Mouse (Mus musculus): Measurements from ENCODE around the gene Slamf9. TPM values are rescaled to one million over a fixed set of nuclear protein-coding genes. Genes with fewer than 3 reads are reported as not detected.

Slamf9 gene
- polyA plus RNA-seq, 1 experiment: 1.4 TPM

DNA sequence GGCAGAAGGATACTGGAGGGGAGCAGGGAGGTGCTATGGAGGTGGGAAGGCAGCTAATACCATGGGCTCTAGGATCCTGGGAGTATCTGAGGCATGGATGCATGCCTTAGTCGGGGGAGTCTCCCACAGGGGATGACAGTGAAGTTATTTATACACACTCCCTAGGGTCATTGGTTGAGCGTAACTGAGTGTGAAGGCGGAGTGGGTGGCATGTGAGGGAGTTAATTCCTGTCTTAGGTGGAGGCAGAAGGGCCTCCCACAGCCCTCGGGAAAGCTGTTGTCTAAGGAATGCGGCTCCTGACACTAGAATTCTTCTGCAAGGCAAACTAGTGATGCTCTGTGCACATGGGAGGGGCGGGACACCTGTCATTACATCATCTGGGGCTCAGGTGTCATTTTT, 38.4 kb upstream of the Slamf9 start:
- TF ChIP-seq POLR2A (IDR thresholded peaks at IDR 0.05; ENCODE audit: extremely low read depth, insufficient read depth, low read length) (no peak), CTCF (IDR thresholded peaks at IDR 0.05; ENCODE audit: extremely low read depth, insufficient read depth, low read length) (no peak)
- no peaks in the 10 kb centered on the region for H3K4me1 ChIP-seq (ENCODE audit: control insufficient read depth, insufficient read depth, low read length)
- H3K27ac ChIP-seq (ENCODE audit: insufficient read depth, low read length): no peak overlapping the region
- H3K4me3 ChIP-seq (ENCODE audit: insufficient read depth, low read length): no peak overlapping the region

DNA sequence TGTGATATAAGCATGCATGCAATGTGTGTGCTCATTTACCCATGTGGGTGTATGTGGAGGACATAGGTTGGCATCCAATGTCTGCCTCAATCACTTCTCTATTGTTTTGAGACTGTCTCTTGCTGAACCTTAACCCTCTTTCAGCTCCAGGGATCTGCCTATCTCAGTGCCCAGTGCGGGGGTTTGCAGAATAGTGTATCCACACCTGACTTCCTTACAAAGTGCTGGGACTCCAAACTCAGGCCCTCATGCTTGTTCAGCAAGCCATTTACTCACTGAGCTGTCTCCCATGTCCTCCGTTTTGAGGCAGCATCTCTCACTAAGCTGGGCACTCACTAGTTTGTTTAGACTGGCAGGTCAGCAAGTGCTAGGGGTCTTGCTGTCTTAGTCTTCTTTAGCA, 36.5 kb upstream of the Slamf9 start:
- H3K27ac ChIP-seq (ENCODE audit: insufficient read depth, low read length): no peak overlapping the region
- H3K4me1 ChIP-seq (ENCODE audit: control insufficient read depth, insufficient read depth, low read length): no peaks in the 10 kb centered on the region
- TF ChIP-seq POLR2A (IDR thresholded peaks at IDR 0.05; ENCODE audit: extremely low read depth, insufficient read depth, low read length) (no peak), CTCF (IDR thresholded peaks at IDR 0.05; ENCODE audit: extremely low read depth, insufficient read depth, low read length) (no peak)
- H3K4me3 ChIP-seq (ENCODE audit: insufficient read depth, low read length): no peak overlapping the region

DNA sequence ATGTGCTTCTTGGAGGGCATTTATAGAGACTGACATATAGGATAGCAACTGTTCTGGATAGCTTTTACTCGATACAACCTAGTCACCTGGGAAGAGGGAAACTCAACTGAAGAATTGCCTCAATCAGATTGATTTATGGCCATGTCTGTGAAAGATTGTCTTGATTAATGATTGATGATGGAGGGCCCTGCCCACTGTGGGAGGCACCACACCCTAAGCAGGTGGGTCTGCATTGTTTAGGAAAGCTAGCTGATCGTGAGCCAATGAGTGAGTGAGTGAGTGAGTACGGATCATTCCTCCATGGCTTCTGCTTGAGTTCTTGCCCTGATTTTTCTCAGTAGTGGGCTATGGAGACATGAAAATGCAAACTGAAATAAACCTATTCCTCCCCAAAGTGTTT, 34.6 kb upstream of the Slamf9 start:
- H3K4me3 ChIP-seq (ENCODE audit: insufficient read depth, low read length): no peak overlapping the region
- H3K27ac ChIP-seq (ENCODE audit: insufficient read depth, low read length): no peak overlapping the region
- H3K4me1 ChIP-seq (ENCODE audit: control insufficient read depth, insufficient read depth, low read length): no peaks in the 10 kb centered on the region
- no peak for TF ChIP-seq CTCF (IDR thresholded peaks at IDR 0.05; ENCODE audit: extremely low read depth, insufficient read depth, low read length)
- no peak for TF ChIP-seq POLR2A (IDR thresholded peaks at IDR 0.05; ENCODE audit: extremely low read depth, insufficient read depth, low read length)

DNA sequence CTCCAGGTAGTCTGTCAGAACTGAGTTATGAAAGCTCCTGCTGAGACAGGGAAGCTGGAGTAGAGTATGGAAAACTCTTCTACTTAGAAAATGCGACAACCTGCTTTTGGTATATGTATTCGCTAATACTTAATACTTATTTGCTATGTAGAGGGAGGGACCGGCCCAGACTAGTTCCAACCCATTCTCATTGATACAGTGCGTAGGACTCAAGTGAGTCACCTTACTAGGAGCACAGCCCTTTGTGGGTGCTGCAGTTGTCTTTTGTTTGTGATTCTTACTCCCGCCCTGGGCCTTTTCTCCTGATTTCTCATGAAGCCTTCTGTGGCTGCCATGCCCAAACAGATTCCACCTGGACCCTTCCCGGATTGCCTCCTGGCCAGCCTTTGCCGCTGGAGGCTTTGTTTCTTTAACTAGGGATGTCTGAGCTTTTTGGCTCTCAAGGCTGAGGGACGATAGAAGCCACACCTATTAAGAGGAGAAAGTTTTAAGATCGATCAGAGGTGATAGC, 33.2 kb upstream of the Slamf9 start:
- TF ChIP-seq CTCF (IDR thresholded peaks at IDR 0.05; ENCODE audit: extremely low read depth, insufficient read depth, low read length) (no peak), POLR2A (IDR thresholded peaks at IDR 0.05; ENCODE audit: extremely low read depth, insufficient read depth, low read length) (no peak)
- Histone ChIP-seq H3K27ac (ENCODE audit: insufficient read depth, low read length) (no peak overlapping the region), H3K4me1 (ENCODE audit: control insufficient read depth, insufficient read depth, low read length) (no peaks in the 10 kb centered on the region), H3K4me3 (ENCODE audit: insufficient read depth, low read length) (no peak overlapping the region)

DNA sequence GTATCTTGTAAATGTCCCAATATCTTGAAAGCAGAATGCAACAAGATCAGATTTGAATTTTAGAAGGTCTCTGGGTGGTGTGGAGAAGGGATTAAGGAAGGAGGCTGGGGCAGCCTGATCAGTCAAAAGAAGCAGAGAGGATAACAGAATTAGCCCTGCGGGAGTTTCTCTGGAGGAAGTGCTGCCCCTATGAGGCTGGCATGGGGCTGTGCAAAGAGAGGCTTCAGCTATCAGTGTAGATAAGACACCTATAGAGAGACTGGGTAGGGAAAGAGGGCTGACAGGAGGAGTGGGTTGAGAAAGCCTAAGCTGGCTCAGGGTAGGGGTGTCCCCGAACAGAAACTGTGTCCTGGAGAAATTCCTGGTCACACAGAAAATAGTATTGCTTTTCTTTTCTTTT, 24.9 kb upstream of the Slamf9 start:
- H3K4me3 ChIP-seq (ENCODE audit: insufficient read depth, low read length): no peak overlapping the region
- no peak for TF ChIP-seq CTCF (IDR thresholded peaks at IDR 0.05; ENCODE audit: extremely low read depth, insufficient read depth, low read length)
- no peak for TF ChIP-seq POLR2A (IDR thresholded peaks at IDR 0.05; ENCODE audit: extremely low read depth, insufficient read depth, low read length)
- H3K4me1 ChIP-seq (ENCODE audit: control insufficient read depth, insufficient read depth, low read length): no peaks in the 10 kb centered on the region
- H3K27ac ChIP-seq (ENCODE audit: insufficient read depth, low read length): no peak overlapping the region

DNA sequence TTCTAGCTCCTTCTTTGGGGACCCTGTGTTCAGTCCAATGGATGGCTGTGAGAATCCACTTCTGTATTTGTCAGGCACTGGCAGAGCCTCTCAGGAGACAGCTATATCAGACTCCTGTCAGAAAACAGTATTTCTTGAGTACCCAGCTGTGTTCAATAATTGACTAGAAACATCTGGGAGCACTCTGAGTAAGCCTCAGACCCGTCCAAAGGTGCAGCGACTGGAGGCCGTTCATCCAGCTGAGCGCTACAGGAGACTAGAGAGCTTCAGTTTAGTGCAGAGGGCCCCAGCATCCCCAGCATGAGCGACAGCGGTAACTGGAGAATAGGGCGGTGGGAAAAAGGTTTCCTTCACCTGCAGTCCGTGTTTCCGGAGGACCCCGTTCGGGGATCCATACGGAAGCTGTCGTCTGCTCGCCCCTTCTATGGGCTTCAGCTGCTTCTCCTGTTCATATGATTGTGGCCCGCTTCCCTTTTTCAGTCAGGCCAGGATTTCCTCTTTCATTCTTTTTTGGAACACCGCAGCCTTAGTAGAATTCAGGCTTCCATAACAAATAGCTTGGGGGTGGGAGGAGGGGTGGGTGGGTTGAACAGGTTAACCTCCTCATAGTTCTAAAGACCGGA, 24.2 kb upstream of the Slamf9 start:
- H3K27ac ChIP-seq (ENCODE audit: insufficient read depth, low read length): no peak overlapping the region

DNA sequence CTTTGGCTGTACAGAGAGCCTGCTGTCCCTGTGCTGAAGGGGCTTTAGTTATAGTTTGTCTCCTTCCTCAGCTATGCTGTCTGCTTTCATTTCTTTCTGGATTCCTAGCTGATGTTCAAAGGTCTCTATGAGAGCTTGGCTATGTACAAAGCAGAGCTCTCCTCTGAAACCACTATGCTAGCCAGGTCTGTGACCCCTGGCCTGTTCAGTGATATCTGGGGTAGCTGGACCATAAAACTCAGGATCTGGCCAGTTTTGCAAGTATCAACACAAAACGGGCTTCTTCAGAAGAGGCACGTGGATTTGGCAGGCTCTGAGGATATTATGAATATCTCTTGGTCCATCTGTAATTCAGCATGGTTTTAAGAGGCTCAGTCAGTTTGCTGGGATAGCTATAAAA, 22.2 kb upstream of the Slamf9 start:
- Histone ChIP-seq H3K4me1 (ENCODE audit: control insufficient read depth, insufficient read depth, low read length) (no peaks in the 10 kb centered on the region), H3K4me3 (ENCODE audit: insufficient read depth, low read length) (no peak overlapping the region), H3K27ac (ENCODE audit: insufficient read depth, low read length) (no peak overlapping the region)
- TF ChIP-seq CTCF (IDR thresholded peaks at IDR 0.05; ENCODE audit: extremely low read depth, insufficient read depth, low read length) (no peak), POLR2A (IDR thresholded peaks at IDR 0.05; ENCODE audit: extremely low read depth, insufficient read depth, low read length) (no peak)

More for the DNA sequence above, 24.2 kb upstream of the Slamf9 start:
- no peak for TF ChIP-seq CTCF (IDR thresholded peaks at IDR 0.05; ENCODE audit: extremely low read depth, insufficient read depth, low read length)
- no peak for TF ChIP-seq POLR2A (IDR thresholded peaks at IDR 0.05; ENCODE audit: extremely low read depth, insufficient read depth, low read length)
- H3K4me1 ChIP-seq (ENCODE audit: control insufficient read depth, insufficient read depth, low read length): no peaks in the 10 kb centered on the region
- H3K4me3 ChIP-seq (ENCODE audit: insufficient read depth, low read length): no peak overlapping the region

DNA sequence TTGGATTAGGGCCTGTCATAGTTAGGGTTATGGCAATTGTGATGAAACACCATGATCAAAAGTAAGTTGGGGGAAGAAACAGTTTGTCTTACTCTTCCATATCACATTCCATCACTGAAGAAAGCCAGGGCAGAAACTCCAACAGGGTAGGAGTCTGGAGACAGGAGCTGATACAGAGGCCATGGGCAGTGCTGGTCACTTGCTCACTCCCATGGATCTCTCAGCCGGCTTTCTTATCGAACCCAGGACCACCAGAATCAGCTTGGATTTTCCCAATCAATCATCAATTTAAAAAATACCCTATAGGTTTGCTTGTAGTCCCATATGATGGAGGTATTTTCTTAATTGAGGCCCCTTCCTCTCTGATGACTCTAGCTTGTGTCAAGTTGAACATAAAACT, 21.3 kb upstream of the Slamf9 start:
- Histone ChIP-seq H3K4me1 (ENCODE audit: control insufficient read depth, insufficient read depth, low read length) (no peaks in the 10 kb centered on the region), H3K4me3 (ENCODE audit: insufficient read depth, low read length) (no peak overlapping the region), H3K27ac (ENCODE audit: insufficient read depth, low read length) (no peak overlapping the region)
- TF ChIP-seq CTCF (IDR thresholded peaks at IDR 0.05; ENCODE audit: extremely low read depth, insufficient read depth, low read length) (no peak), POLR2A (IDR thresholded peaks at IDR 0.05; ENCODE audit: extremely low read depth, insufficient read depth, low read length) (no peak)

DNA sequence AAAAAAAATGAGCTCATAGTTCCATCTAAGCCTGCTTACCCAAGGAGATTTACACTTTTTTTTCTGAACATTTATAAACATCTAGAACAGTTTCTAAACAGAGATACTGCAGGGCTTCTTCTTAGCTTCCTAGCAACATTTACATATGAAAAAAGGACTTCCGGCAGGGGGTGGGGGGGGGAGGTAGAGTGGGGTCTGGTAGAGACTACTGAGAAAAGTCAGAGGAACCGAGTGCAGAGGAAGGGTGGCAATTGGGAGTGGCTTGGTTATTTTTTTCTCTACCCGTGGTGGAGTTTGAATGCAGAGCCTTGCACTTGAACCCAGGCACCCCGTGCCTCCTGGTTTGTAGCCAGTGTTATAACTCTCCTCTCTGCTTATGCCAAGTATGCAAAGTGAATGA, 19.7 kb upstream of the Slamf9 start:
- TF ChIP-seq POLR2A (IDR thresholded peaks at IDR 0.05; ENCODE audit: extremely low read depth, insufficient read depth, low read length) (no peak), CTCF (IDR thresholded peaks at IDR 0.05; ENCODE audit: extremely low read depth, insufficient read depth, low read length) (no peak)
- Histone ChIP-seq H3K4me1 (ENCODE audit: control insufficient read depth, insufficient read depth, low read length) (no peaks in the 10 kb centered on the region), H3K27ac (ENCODE audit: insufficient read depth, low read length) (no peak overlapping the region), H3K4me3 (ENCODE audit: insufficient read depth, low read length) (no peak overlapping the region)

DNA sequence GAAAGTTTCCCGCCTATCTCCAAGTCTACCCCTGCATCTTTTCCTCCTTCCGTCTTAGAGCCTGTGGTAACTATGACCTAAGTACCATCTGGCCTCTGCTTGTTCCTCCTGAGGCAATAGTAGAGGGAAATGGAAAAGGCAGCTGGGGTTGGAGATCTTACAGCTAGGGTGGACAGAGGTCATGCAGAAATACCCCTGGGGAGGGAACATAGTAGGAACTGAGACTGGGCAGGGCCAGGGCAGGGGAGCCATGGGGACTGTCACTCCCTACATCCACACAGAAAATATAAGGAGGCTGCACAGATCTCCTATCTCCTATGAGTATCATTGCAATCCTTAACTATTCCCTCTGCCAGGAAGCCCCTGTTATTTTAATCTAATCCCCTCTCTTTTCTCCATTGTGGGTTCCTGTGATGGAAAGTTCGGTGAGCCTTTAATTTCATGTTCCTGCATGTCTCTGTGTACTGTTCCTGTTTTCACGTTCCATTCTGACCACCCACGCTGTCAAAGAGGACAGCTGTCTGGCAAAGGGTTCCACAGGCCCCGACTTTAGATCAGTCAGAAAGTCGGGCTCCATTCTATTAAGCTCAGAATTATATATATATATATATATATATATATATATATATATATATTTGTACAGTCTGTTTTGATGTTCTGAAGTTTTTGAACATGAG, 19.0 kb upstream of the Slamf9 start:
- TF ChIP-seq CTCF (IDR thresholded peaks at IDR 0.05; ENCODE audit: extremely low read depth, insufficient read depth, low read length) (no peak), POLR2A (IDR thresholded peaks at IDR 0.05; ENCODE audit: extremely low read depth, insufficient read depth, low read length) (no peak)
- Histone ChIP-seq H3K4me1 (ENCODE audit: control insufficient read depth, insufficient read depth, low read length) (no peaks in the 10 kb centered on the region), H3K4me3 (ENCODE audit: insufficient read depth, low read length) (no peak overlapping the region), H3K27ac (ENCODE audit: insufficient read depth, low read length) (no peak overlapping the region)
